11 mouse cellular contexts compared by ENCODE assay signal in the genomic region with DNA sequence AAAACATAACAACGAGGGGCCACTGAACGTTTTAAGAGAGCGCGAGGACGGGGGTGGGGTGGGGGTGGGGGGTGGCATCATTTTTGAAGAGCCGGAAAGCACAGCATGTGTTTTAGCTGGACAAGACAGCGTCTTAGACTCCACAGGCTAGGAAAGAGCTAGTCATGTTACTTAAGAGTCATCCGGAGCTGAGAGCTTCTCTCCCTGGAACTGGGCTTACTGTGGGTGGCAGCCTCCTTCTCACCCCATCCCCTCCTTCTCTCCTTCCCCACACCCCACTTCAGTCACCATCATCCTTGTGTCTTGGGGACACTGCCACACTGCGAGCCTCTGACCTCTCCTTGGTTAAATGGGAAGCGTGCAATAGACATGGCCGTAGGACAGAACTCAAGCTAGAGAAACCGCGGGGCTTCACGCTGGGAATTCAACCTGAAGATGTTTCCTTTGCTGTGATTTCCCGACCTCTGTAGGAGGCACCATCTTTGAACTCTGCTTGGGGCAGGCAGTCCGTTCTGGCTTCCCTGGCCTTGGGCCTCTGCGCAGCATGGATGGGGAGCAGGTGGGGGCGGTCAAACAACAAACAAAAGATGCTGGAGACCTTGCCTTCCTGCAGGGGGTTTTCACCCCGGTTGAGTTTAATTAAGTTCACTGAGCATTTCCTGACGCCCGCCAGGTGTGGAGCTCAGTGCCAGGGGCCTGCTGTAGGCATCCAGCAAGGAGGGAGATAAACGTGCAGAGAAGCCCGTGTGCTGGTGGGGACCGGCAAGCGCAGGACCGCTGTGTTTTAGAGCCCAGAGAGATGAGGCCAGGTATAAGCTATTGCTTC.
DNase-seq lines count a peak whose midpoint lies in the region; ATAC-seq and TF ChIP-seq lines count a peak whose summit lies in the region.
"Had no signal": no experiment of that assay in that cellular context is flagged by ENCODE, and none has a peak within 500 bp of the region (broad histone marks: within the 10 kb centered on the region; RNA-seq: fewer than 3 reads in every experiment).

No protein-coding gene starts in this region.

- H3K27me3 ChIP-seq in ES-Bruce4 (ENCODE audit: control insufficient read depth, insufficient read depth, low read length, poor library complexity, severe bottlenecking), result no peaks in the 10 kb centered on the region
- peaks cover 28% of the 10 kb centered on the region for H3K27me3 ChIP-seq in embryonic facial prominence, embryonic 15.5 days
- peaks cover 65% of the 10 kb centered on the region for H3K27me3 ChIP-seq in limb, embryonic 12.5 days

- ATAC-seq in cerebellum, adult (ENCODE audit: insufficient number of reproducible peaks, low FRiP score, low TSS enrichment), result no peak
- ATAC-seq in embryonic facial prominence, embryonic 15.5 days (ENCODE audit: insufficient number of reproducible peaks, low FRiP score, low TSS enrichment, low read depth), result no peak
- no peak for ATAC-seq in limb, embryonic 12.5 days (ENCODE audit: insufficient number of reproducible peaks, insufficient read depth, low FRiP score, low TSS enrichment, low read depth)
- ATAC-seq: Patski had no signal

- no peaks in the 10 kb centered on the region for H3K9me3 ChIP-seq in ES-Bruce4 (replicated peaks; ENCODE audit: control insufficient read depth, insufficient read depth, low read length, poor library complexity, severe bottlenecking)
- H3K9me3 ChIP-seq in embryonic facial prominence, embryonic 15.5 days (replicated peaks), result no peaks in the 10 kb centered on the region
- H3K9me3 ChIP-seq in limb, embryonic 12.5 days, result peaks cover 8% of the 10 kb centered on the region

- H3K36me3 ChIP-seq in ES-Bruce4 (ENCODE audit: control insufficient read depth, insufficient read depth, low read length, poor library complexity, severe bottlenecking), result no peaks in the 10 kb centered on the region
- no peaks in the 10 kb centered on the region for H3K36me3 ChIP-seq in embryonic facial prominence, embryonic 15.5 days
- H3K36me3 ChIP-seq in limb, embryonic 12.5 days, result no peaks in the 10 kb centered on the region

- H3K4me2 ChIP-seq in embryonic facial prominence, embryonic 15.5 days (replicated peaks), result 0 out of 2 replicates have a peak overlapping the region, but pooled peaks have one; percentile 19
- peak overlapping the region; percentile 31; the same call in 1 of the 2 replicates for H3K4me2 ChIP-seq in limb, embryonic 12.5 days
- H3K4me2 ChIP-seq: liver, embryonic 11.5 days had no signal

- TF ChIP-seq EP300 in ES-Bruce4 (IDR thresholded peaks at IDR 0.05; ENCODE audit: insufficient read depth, low read depth, low read length), result peak; percentile 53; the same call in 1 of the 2 replicates

- H3K4me1 ChIP-seq in ES-Bruce4 (ENCODE audit: control insufficient read depth, insufficient read depth, low read length), result peaks cover 6% of the 10 kb centered on the region
- H3K4me1 ChIP-seq in embryonic facial prominence, embryonic 15.5 days, result peaks cover 25% of the 10 kb centered on the region
- peaks cover 23% of the 10 kb centered on the region for H3K4me1 ChIP-seq in limb, embryonic 12.5 days (replicated peaks)

- no peak overlapping the region for H3K9ac ChIP-seq in ES-Bruce4 (ENCODE audit: low read depth, poor library complexity, severe bottlenecking)
- H3K9ac ChIP-seq in embryonic facial prominence, embryonic 15.5 days, result no peak overlapping the region
- H3K9ac ChIP-seq in limb, embryonic 12.5 days (replicated peaks), result no peak overlapping the region

- DNase-seq in cerebellum, adult 9-10 months, result peak; percentile 47
- no peak for DNase-seq in right cerebral cortex, adult 18-20 months
- DNase-seq in thymus, postnatal 25 days, result no peak
- no peak for DNase-seq in urinary bladder, adult 18-20 months (ENCODE audit: low spot score in 2 of 2)

- 5% methylated on average over 26 of the region's 26 CpGs for WGBS in embryonic facial prominence, embryonic 15.5 days
- 6% methylated on average over 26 of the region's 26 CpGs for WGBS in limb, embryonic 12.5 days

- TF ChIP-seq POLR2A in ES-Bruce4 (IDR thresholded peaks at IDR 0.05; ENCODE audit: insufficient read depth, low read length), result no peak

- H3K4me3 ChIP-seq in ES-Bruce4 (ENCODE audit: low read depth, low read length), result no peak overlapping the region
- no peak overlapping the region for H3K4me3 ChIP-seq in embryonic facial prominence, embryonic 15.5 days (replicated peaks)
- no peak overlapping the region for H3K4me3 ChIP-seq in limb, embryonic 12.5 days (replicated peaks)

- no peak for TF ChIP-seq CTCF in ES-Bruce4 (IDR thresholded peaks at IDR 0.05; ENCODE audit: low read depth, low read length)

- H3K27ac ChIP-seq in ES-Bruce4 (ENCODE audit: insufficient read depth, low read length), result no peak overlapping the region
- H3K27ac ChIP-seq in embryonic facial prominence, embryonic 15.5 days (replicated peaks), result peak overlapping the region; percentile 59
- no peak overlapping the region for H3K27ac ChIP-seq in limb, embryonic 12.5 days
- H3K27ac ChIP-seq: macrophage had no signal
